Mouse (Mus musculus): ENCODE measurements around the gene Eef2. TPM values are rescaled to one million over a fixed set of nuclear protein-coding genes. Genes with fewer than 3 reads are reported as not detected.

The Eef2 gene
- 1,035 and 1,113 TPM in 2 replicates for polyA plus RNA-seq (2012; rRNA removed)

DNA sequence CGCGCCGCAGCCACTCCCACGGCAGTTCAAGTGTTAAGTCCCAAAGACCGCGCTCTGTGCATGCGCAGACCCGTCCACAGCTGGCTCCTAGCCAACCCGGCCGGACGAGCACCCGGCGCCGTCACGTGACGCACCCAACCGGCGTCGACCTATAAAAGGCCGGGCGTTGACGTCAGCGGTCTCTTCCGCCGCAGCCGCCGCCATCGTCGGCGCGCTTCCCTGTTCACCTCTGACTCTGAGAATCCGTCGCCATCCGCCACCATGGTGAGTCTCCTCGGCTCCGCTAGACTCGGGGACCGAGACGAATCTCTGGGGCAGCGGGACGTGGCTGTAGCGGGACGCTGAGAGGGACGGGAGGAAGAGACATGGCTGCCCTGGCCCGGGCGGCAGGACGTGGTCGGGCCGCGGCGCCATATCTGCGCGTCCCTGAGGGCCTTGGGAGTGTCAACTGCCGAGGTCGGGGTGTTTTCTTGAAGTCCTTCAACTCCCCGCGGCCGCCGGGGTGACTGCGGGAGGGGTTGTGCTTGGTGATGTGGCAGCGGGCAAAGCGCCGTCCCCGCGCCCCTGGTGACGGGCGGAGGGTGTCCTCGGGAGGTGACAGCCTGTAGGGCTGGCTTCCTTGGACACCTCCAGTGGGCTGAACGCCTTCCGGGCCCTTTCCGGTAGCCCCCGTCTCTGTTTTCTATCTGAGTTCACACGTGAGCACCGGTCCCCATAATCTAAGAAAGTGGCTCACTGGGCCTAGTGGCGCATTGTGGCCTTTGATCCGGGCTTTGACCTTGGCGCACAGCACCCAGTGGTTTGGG lies at the start of gene Eef2:
Gene Eef2 (plus strand): TSS at position 166 of the 806 bp plus-strand sequence.
- DNase-seq (ENCODE audit: extremely low spot score in 1 of 2, low spot score in 1 of 2): peak; percentile 92 to 99

DNA sequence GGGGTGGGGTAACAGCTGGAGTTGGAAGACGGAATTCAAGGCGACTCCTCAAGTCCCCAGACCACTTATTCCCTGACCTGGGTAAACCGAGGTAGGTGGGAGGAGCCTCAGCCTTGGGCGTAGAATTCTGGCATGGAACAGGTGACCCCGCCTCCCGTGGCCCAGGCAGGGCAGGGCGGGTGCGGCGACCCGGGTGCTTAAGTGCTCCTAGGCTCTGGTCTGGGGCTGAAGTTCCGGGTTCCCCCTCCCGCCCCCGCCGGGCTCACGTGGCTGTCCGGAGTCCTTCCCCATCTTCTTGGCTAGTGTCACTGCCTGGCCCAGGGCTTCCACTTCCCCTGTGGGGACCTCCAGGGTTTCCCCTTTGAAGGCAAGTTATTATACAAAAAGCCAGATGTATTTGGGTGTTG lies 42.2 kb upstream of the Eef2 start:
- no peak for DNase-seq (ENCODE audit: extremely low spot score in 1 of 2, low spot score in 1 of 2)

DNA sequence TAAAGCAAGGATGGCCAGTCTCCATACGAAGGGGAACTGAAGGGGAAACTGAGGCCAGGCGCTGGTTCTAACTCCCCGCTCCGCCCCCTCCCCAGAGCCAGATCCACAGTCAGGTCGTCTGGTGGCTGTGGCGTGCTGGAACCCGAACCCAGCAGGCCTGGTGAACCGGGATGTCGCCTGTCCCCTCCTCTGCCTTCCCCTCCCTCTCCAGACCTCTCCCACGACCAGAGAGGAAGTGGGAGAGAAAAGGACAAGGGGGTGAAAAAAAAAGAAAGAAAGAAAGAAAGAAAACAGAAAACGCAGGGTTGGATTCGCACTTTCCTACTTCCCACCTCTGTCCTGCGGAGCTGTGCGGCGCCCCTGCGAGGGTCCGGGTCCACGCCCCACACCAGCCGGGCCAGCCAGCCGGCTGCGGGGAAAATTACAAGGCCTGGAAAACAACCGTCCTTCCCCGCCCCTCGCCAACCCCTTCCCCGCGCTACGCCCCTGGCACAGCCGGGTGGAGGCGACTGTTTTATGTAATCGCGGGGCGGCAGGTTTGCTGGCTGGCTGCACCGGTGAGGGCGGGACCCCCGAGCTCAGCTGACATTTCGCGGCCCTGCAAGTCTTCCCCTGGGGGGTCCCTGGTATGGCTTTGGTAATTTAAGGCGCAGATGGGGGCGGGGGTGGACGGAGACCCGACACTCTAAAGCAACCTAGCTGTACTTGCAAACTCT lies 41.3 kb upstream of the Eef2 start, which contains the start of gene Zbtb7a:
Gene Zbtb7a (plus strand): TSS at position 255 of the 716 bp plus-strand sequence.
- peak in 1 of 2 experiments; percentile 62 for DNase-seq (ENCODE audit: extremely low spot score in 1 of 2, low spot score in 1 of 2)

DNA sequence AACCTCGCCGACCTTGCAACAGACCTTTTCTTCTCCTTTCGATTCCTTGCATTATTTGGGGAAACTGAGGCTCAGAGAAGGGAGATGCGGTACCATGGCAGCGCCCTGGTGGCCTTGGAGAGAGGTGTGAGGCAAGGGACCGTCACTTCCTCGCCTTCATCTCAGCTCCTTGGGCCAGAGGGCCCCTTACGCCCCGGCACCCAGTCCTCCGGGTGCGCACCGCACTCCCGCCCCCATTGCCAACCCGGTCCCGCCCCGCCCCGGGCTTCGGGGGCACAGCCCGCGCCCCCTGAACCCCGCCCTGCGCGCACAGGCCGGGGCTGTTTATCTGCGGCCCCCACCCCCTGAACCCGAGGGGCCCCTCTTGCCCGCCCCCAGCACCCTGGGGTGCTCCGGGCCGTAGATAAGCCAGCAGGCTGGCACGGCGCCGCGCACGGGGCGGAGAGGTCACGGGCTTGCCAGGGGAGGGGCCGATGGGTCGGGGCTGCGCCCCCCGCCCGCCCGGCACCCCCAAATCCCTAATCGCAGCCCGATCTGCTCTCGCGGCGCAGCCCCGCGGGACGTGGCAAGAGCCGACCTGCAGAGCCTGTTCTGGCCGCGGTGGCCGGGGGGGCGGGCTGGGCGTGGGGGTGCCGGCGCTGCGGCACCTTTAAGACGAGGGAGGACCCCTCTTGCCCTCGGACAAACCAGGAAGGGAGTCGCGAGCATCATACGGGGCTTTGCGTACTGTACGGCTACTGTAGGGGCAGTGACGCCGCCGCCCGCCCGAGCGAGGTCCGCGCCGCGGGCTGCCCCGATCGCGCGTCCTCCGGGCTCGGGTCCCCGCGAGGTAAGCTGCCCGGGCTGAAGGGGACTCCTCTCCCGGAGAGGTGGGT lies 40.4 kb upstream of the Eef2 start:
- peak in 1 of 2 experiments; percentile 75 for DNase-seq (ENCODE audit: extremely low spot score in 1 of 2, low spot score in 1 of 2)

DNA sequence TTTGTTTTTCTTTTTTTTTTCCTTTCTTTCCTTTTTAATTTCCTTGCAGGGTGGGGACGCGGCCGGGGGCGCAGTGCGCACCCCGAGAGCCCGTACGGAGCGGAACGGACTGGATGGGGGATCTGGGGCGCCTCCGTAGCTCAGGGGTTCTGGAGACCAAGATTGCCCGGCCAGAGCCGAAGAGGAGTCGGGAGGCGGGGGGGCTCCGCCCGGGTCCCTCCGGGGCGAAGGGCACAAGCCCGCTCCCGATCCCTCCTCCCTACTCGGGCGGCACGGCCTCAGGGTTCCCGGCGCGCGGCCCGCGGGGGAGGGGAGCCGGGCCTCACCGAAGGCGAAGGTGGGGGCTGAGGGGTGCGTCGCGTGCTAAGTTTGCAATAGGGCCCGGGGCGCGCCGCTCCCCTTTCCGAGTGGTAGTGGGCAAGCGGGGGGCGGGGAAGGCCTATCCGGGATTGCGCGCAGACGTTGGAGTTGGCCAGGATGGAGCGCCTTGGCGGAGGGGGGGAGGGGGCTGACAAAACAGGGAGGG lies 39.7 kb upstream of the Eef2 start:
- DNase-seq (ENCODE audit: extremely low spot score in 1 of 2, low spot score in 1 of 2): no peak

DNA sequence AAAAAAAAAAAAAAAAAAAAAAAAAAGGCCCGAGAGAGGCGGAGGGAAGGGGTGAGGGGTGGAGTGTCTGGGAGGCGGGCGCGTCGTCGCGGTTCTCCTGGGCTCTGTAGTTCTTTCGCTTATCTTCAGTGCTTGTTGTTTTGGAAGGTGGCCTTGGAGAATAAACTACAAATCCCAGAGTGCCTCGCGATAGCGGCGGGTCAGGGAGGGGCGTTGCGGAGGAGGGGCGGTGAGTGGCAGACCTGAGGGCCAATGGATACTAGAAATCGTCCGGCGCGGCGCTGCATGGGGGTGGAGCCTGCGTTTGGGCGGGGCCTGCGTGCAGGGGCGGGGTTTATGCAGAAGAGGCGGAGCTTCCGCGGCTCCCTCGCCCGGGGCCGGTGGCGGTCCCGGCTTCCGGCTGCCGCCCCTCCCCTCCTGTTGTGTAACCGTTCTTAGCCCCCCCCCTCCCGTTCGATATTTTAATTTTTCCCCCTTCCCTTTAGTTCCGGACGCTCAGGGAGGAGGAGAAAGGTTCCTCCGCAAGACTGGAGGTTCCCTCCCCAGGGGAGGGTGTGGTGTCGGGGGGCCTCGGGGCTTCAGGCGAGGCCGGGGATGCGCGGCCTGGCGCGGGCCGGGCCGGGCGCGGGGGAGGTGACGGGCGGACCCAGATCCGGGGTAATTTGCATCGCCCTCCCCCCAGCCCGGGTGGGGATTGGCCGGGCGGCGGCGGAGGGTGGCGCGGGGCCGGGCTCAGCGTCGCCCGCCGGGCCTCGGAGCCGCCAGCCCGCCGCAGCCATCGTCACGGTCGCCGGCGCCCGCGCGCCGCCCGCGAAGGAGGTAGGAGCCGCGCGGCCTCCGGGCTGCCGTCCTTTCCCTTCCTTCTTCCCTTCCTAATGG lies 38.9 kb upstream of the Eef2 start:
- DNase-seq (ENCODE audit: extremely low spot score in 1 of 2, low spot score in 1 of 2): peak; percentile 99 to 100

DNA sequence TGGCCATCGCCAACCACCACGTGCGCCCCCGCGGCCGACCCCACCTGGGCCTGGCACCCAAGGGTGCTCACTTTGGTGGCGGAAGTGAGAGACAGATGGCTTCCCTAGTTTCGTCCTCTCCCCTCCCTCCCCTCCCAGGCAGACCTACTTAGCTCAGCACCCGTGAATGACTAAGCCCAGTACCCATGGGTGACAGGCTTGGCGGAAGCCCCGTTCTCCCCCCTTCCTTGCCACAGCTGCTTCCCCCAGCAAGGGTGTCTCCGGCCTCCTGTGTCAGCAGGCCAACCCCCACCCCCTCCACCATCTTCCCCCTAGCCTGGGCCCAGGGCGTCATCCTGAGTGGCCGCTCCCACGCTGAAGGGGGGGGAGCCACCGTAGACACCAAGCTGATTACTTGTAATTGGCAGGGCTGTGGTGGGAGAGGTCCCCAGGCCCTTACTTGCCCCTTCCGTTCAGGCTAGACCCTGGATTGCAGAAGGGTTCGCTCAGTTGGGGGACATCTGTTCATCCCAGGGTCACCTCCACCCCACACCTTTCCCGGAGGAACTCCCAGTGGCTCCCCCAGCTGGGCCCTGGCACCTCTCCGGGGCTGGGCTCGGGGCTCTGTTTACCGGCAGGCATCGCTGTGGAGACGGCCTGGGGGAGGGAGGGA lies 38.2 kb upstream of the Eef2 start:
- peak in 1 of 2 experiments; percentile 40 for DNase-seq (ENCODE audit: extremely low spot score in 1 of 2, low spot score in 1 of 2)

DNA sequence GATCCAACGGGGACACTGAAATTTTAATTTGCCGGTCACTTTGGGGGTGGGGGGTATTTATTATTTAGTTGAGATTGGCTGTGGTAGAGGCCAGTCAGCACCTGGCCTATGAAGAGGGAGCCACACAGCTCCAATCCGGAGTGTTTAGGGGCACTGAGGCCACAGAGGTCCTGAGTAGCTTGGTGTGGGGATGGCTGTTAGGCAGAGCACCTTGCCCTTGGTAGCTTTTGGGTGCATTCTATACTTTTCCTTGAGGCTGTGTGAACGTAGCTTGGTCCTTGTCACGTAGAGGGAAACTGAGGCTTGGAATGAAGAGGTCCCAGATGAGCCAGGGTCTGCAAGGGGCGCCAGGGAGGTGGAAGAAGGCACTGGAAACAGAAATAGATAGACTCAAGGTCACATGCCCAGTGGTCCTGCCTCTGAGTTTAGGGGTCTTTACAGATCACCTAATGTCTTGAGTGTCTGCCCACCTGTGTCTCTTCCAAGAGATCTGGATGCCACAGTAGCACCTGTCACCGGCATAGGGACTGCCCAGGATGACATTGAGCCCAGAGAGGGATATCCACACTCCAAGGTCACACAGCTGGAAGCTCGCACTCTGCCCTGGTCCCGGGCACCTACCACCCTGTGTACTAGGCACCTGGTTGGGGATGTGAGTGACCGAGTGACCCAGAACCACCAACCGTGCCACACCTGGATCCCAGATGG lies 37.5 kb upstream of the Eef2 start:
- DNase-seq (ENCODE audit: extremely low spot score in 1 of 2, low spot score in 1 of 2): no peak

DNA sequence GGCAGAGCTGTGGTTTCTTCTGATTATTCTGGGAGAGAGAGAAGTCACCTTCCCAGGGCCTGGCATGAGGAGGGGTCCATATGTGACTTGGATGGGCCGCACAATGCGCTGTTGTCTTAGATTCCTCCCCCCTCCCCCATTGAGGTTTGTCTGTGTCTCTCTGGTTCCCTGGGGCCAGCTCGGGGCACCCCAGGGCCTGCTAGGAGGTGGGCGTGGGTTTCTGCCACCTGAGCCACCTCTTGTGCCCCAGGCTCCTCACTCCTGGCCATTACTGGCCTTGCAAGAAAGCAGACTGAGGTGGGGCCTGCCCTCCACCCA lies 36.9 kb upstream of the Eef2 start:
- DNase-seq (ENCODE audit: extremely low spot score in 1 of 2, low spot score in 1 of 2): no peak

DNA sequence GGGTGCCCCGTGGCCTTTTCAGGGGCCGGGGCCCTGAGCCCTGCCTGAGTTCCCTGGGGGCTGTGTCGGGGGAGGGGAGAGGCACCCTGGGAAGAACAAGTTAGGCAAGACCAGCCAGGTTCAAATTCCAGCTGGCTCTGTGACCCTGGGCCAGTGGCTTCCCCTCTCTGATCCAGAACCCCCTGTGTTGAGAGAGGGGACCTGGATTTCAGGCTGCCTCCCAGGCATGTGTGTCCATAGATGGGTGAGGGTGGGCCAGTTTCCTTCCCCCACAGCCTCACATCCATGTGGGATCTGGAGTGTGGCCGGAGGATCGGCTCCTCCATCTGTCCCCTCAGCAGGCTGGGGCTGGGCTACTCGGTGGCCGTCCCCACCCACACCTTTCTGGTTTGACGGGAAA lies 36.4 kb upstream of the Eef2 start:
- DNase-seq (ENCODE audit: extremely low spot score in 1 of 2, low spot score in 1 of 2): no peak

DNA sequence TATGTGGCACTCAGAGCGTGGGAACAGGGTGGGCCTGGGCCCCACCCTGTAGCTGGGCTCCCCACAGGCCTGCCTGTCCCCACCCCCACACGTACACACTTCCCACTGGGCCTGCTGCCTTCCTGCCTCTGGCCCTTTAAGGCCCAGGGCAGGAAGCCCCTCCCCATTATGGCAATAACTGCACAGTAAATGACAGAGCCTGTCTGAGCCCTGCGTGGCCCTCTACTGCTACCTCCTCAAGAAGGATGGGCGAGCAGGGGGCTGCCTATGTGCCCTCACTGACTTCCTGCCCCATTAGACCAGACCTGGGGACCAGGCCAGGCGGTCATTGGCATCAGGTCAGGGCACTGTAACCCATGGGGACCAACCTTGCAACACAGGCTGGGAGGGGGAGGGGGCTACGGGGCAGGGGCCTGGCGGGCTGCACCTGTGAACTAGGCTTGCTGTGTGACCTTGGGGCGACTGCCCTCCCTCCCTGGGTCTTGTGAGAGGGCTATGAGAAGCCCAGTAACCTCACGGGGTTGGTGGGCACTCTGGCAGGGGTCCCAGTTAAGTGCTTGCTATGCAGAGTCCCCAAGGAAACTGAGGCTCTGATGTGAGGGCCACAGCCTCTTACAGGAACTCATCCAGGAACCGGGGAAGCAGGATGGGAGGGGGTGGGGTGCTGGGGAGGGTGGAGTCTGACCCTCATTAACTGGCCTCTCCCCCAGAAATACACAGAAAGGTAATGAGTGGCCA lies 35.5 kb upstream of the Eef2 start:
- no peak for DNase-seq (ENCODE audit: extremely low spot score in 1 of 2, low spot score in 1 of 2)

DNA sequence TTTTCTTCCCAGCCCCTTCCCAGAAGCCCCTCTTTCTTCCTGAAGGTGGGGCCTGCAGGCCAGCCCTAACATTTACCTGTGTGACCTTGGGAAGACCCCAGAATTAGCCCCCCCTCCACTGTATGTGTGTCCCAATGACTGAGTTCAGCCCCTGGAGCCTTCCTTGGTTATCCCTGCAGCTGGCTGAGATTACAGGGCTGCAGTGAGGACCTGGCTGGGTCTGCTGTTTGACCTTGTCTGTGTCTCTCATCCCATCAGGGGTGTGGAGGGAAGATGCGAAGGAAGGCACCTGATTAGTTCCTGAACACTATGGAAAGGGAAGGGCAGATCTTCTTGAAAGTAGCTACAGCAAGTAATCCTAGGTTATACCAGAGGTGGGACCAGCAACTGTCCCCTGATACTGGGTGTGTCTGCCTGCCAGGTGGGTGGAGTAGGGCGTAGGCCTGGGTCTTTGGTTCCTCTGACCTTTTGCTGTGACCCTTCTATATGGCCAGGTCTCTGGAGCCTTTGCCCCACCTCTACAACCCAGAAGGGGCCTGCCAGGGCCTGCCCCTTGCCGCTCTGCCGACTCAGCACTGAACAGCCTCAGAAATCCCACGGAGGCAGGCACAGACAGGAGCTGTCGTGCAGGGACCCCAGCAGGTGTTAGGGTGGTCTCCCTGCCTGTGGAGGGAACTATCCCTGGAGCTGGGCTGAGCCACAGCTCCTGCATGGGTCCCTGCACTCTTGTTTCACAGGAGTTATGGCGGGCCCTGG lies 34.8 kb upstream of the Eef2 start:
- DNase-seq (ENCODE audit: extremely low spot score in 1 of 2, low spot score in 1 of 2): no peak

DNA sequence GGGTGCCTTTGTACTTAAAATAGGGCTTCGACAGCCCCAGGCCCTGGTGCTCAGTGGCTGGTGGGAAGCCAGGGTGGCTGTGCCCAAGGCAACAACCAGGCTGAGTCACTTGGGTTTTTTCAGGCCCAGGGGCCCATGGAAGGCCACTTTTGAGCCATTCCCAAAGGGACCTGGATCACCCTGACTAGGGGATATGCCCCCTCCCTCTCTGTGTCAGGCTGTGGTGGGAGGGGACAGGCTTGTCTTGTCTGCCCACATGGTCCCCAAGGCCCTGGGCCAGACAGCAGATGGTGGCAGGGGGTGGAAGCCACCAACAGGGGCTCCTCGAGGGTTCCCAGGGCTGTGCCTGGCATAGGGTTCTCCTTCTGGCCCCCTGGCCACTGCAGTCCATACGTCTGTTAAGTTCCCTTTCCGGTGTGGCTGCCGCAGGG lies 33.9 kb upstream of the Eef2 start:
- DNase-seq (ENCODE audit: extremely low spot score in 1 of 2, low spot score in 1 of 2): no peak

DNA sequence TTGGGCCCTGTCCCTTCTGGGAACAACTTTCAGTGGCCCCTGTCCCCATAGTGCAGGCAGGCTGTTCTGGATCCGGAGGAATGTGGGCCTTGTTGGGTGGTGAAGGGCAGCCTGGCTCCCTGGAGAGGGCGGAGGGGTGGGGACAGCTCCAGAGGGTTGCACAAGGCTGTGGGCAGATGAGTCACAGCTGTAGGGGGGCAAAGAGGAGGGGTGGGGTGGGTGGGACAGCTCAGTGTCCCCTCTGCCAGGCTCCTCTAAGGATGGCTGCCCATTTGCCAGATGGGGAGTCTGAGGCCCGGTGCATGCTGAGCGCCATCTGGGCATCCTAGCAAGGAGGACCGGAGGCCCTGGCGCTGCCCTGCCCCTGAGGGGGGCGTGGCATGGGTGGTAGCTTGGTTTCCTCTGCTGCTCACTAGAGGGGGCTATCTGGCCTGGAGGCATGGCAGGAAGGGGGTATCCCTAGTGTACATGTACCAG lies 33.2 kb upstream of the Eef2 start:
- no peak for DNase-seq (ENCODE audit: extremely low spot score in 1 of 2, low spot score in 1 of 2)

DNA sequence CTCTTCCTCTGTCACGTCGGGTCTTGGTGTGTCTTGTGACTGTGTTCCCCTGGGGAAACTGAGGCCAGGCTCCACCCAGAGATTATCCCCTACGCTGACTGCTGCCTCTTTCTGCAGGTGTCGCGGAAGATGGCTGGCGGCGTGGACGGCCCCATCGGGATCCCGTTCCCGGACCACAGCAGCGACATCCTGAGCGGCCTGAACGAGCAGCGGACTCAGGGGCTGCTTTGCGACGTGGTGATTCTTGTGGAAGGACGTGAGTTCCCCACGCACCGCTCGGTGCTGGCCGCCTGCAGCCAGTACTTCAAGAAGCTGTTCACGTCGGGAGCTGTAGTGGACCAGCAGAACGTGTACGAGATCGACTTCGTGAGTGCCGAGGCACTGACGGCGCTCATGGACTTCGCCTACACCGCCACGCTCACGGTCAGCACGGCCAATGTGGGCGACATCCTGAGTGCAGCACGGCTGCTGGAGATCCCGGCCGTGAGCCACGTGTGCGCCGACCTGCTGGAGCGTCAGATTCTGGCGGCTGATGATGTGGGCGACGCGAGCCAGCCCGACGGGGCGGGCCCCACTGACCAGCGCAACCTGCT lies 32.5 kb upstream of the Eef2 start:
- DNase-seq (ENCODE audit: extremely low spot score in 1 of 2, low spot score in 1 of 2): no peak

DNA sequence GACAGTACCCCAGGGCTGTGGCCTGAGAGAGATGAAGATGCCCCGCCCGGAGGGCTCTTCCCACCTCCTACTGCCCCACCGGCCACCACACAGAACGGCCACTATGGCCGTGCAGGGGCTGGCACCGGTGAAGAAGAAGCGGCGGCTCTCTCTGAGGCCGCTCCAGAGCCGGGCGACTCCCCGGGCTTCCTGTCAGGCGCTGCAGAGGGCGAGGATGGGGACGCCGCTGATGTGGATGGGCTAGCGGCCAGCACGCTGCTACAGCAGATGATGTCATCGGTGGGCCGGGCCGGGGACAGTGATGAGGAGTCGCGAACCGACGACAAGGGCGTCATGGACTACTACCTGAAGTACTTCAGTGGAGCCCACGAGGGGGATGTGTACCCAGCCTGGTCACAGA lies 31.8 kb upstream of the Eef2 start:
- DNase-seq (ENCODE audit: extremely low spot score in 1 of 2, low spot score in 1 of 2): no peak

DNA sequence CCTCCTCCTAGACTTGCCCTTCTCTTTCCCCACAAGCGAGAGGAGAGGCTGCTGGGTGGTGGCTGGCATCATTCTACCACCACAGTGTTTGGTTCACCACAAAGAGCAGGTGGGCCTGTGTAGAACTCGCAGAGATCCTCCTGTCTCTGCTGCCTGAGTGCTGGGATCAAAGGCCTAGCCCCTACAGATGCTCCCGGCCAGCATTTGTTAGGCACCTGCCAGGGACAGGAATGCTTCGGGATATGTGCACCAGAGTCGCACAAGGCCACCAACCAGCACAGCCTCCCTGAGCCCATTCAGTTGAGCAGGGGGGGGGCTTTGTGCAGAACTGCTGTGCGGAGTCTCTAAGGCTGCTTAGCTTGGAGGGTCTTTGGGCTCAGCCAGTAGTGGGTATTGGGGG lies 31.1 kb upstream of the Eef2 start:
- no peak for DNase-seq (ENCODE audit: extremely low spot score in 1 of 2, low spot score in 1 of 2)
